14 mouse cellular contexts compared by ENCODE assay signal in the genomic region with DNA sequence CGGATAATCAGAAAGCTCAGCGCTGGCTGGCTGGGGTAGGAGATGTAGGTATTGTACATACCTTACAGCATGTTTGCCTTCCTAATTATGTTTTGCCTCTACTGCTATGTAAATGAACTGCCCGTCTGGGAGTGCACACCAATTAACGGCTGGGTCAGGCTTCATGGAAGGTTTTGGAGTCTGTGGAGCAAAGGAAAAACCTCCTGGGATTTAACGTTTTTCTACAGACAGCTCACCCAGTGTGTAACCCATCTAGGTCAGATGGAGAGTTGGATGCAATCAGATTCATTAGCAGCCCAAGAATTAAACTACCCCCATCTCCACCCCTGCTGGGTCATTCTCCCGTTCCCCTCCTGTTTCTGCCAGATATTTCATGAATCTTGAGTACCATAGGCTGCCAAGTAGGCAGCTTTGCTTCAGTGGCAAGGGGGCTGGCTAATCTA.
DNase-seq lines count a peak whose midpoint lies in the region; ATAC-seq and TF ChIP-seq lines count a peak whose summit lies in the region.
"Had no signal": no experiment of that assay in that cellular context is flagged by ENCODE, and none has a peak within 500 bp of the region (broad histone marks: within the 10 kb centered on the region; RNA-seq: fewer than 3 reads in every experiment).

No protein-coding gene starts in this region.

- no peak for TF ChIP-seq CTCF in layer of hippocampus, adult 2 months (conservative IDR thresholded peaks at IDR 0.05)

- ATAC-seq in forebrain, embryonic 15.5 days (replicated peaks), result peak; percentile 65
- peak; percentile 26 for ATAC-seq in hindbrain, embryonic 16.5 days
- ATAC-seq in neural tube, embryonic 14.5 days (ENCODE audit: low read depth), result peak; percentile 31; the same call in 1 of the 2 replicates
- ATAC-seq: liver, embryonic 12.5 days had no signal

- no peak for DNase-seq in layer of hippocampus, adult 2 months (ENCODE audit: low spot score in 2 of 2)
- no peak for DNase-seq in layer of hippocampus, postnatal 10 days (ENCODE audit: low spot score in 2 of 2)
- DNase-seq in heart, postnatal 14 days, result no peak
- no peak for DNase-seq in right cerebral cortex, adult 18-20 months
- DNase-seq: cerebellum, adult 11 months; heart, postnatal 10 days; kidney, adult 11 months; kidney, postnatal 36 days had no signal

- H3K9ac ChIP-seq in forebrain, embryonic 15.5 days (replicated peaks), result no peak overlapping the region
- H3K9ac ChIP-seq in hindbrain, embryonic 16.5 days (ENCODE audit: low read depth, low read length), result no peak overlapping the region
- H3K9ac ChIP-seq in neural tube, embryonic 14.5 days (replicated peaks; ENCODE audit: low read depth, low read length), result no peak overlapping the region
- H3K9ac ChIP-seq: embryonic facial prominence, embryonic 12.5 days; liver, embryonic 12.5 days had no signal

- peaks cover 56% of the 10 kb centered on the region for H3K4me1 ChIP-seq in forebrain, embryonic 15.5 days
- H3K4me1 ChIP-seq in hindbrain, embryonic 16.5 days (ENCODE audit: control insufficient read depth, insufficient read depth, low read depth, low read length), result peaks cover 46% of the 10 kb centered on the region
- peaks cover 22% of the 10 kb centered on the region; the same call in 1 of the 2 replicates for H3K4me1 ChIP-seq in neural tube, embryonic 14.5 days (ENCODE audit: control insufficient read depth, insufficient read depth, low read length)
- H3K4me1 ChIP-seq: embryonic facial prominence, embryonic 12.5 days; liver, embryonic 12.5 days had no signal

- H3K4me3 ChIP-seq in layer of hippocampus, adult 2 months, result no peak overlapping the region
- no peak overlapping the region for H3K4me3 ChIP-seq in forebrain, embryonic 15.5 days
- H3K4me3 ChIP-seq in hindbrain, embryonic 16.5 days (ENCODE audit: low read length), result no peak overlapping the region
- no peak overlapping the region for H3K4me3 ChIP-seq in neural tube, embryonic 14.5 days (ENCODE audit: low read depth, low read length)
- H3K4me3 ChIP-seq: embryonic facial prominence, embryonic 12.5 days; liver, embryonic 12.5 days; myocyte had no signal

- H3K9me3 ChIP-seq in forebrain, embryonic 15.5 days, result no peaks in the 10 kb centered on the region
- H3K9me3 ChIP-seq in hindbrain, embryonic 16.5 days (ENCODE audit: control insufficient read depth, low read length), result no peaks in the 10 kb centered on the region
- no peaks in the 10 kb centered on the region for H3K9me3 ChIP-seq in neural tube, embryonic 14.5 days (ENCODE audit: control insufficient read depth, low read length)
- H3K9me3 ChIP-seq: embryonic facial prominence, embryonic 12.5 days; liver, embryonic 12.5 days had no signal

- no peaks in the 10 kb centered on the region for H3K36me3 ChIP-seq in forebrain, embryonic 15.5 days
- no peaks in the 10 kb centered on the region for H3K36me3 ChIP-seq in hindbrain, embryonic 16.5 days (ENCODE audit: control insufficient read depth, insufficient read depth, low read length)
- no peaks in the 10 kb centered on the region for H3K36me3 ChIP-seq in neural tube, embryonic 14.5 days (ENCODE audit: control insufficient read depth, insufficient read depth, low read length)
- H3K36me3 ChIP-seq: embryonic facial prominence, embryonic 12.5 days; liver, embryonic 12.5 days had no signal

- H3K4me2 ChIP-seq in forebrain, embryonic 15.5 days (replicated peaks), result no peak overlapping the region
- H3K4me2 ChIP-seq in hindbrain, embryonic 16.5 days (ENCODE audit: low read length), result no peak overlapping the region
- no peak overlapping the region for H3K4me2 ChIP-seq in neural tube, embryonic 14.5 days (ENCODE audit: low read depth, low read length)
- H3K4me2 ChIP-seq: embryonic facial prominence, embryonic 12.5 days; liver, embryonic 12.5 days had no signal

- H3K27me3 ChIP-seq in forebrain, embryonic 15.5 days, result no peaks in the 10 kb centered on the region
- H3K27me3 ChIP-seq in hindbrain, embryonic 16.5 days (replicated peaks; ENCODE audit: control insufficient read depth, insufficient read depth, low read length), result no peaks in the 10 kb centered on the region
- H3K27me3 ChIP-seq in neural tube, embryonic 14.5 days (ENCODE audit: control insufficient read depth, insufficient read depth, low read length), result no peaks in the 10 kb centered on the region
- H3K27me3 ChIP-seq: embryonic facial prominence, embryonic 12.5 days had no signal

- intact Hi-C loops in heart, postnatal 14 days (cut with DNase I), result no loop called here

- H3K27ac ChIP-seq in layer of hippocampus, adult 2 months, result peak overlapping the region; percentile 19; the same call in 1 of the 2 replicates
- peak overlapping the region; percentile 55 for H3K27ac ChIP-seq in forebrain, embryonic 15.5 days (replicated peaks)
- peak overlapping the region; percentile 32; the same call in 1 of the 2 replicates for H3K27ac ChIP-seq in hindbrain, embryonic 16.5 days (ENCODE audit: low read depth, low read length)
- H3K27ac ChIP-seq in neural tube, embryonic 14.5 days (ENCODE audit: low read depth, low read length), result no peak overlapping the region
- H3K27ac ChIP-seq: embryonic facial prominence, embryonic 12.5 days; liver, embryonic 12.5 days had no signal

- WGBS in forebrain, embryonic 15.5 days, result 4% methylated on average over 6 of the region's 6 CpGs
- WGBS in hindbrain, embryonic 16.5 days, result 15% methylated on average over 6 of the region's 6 CpGs
- 22% methylated on average over 6 of the region's 6 CpGs for whole genome bisulfite sequencing in neural tube, embryonic 14.5 days
